7 mouse cellular contexts compared by ENCODE assay signal in genomic region chr6:91411369-91411981, GRCm38 (mm10). TPM values are rescaled to one million over a fixed set of nuclear protein-coding genes. Genes with fewer than 3 reads are reported as not detected.
DNase-seq lines count a peak whose midpoint lies in the region; ATAC-seq and TF ChIP-seq lines count a peak whose summit lies in the region.

No protein-coding gene starts in this region.

- peaks cover 9% of the 10 kb centered on the region for H3K4me1 ChIP-seq in intestine, embryonic 16.5 days (ENCODE audit: control insufficient read depth, insufficient read depth, low read length)
- H3K4me1 ChIP-seq in megakaryocyte, embryonic 14.5 days = peaks cover 20% of the 10 kb centered on the region

- H3K36me3 ChIP-seq in intestine, embryonic 16.5 days (ENCODE audit: control insufficient read depth, insufficient read depth, low read length) = no peaks in the 10 kb centered on the region
- no peaks in the 10 kb centered on the region for H3K36me3 ChIP-seq in megakaryocyte, embryonic 14.5 days (replicated peaks; ENCODE audit: low read length)

- H3K27ac ChIP-seq in gastrocnemius, adult 2 months = no peak overlapping the region
- H3K27ac ChIP-seq in intestine, embryonic 16.5 days (ENCODE audit: low read length) = no peak overlapping the region

- DNase-seq in adrenal gland, adult 2 months = peak; percentile 72
- peak; percentile 95 to 97 for DNase-seq in cerebellum, postnatal 36 days
- DNase-seq in gastrocnemius, adult 2 months = peak; percentile 59
- peak; percentile 69 to 78 for DNase-seq in left cerebral cortex, postnatal 10 days (ENCODE audit: extremely low spot score in 1 of 2, low spot score in 2 of 2)
- peak; percentile 87 for DNase-seq in right cerebral cortex, postnatal 4 days

- H3K4me2 ChIP-seq in intestine, embryonic 16.5 days (ENCODE audit: low read depth, low read length) = peak overlapping the region; percentile 91

- intact Hi-C loops in gastrocnemius, adult 2 months (cut with DNase I) = loop anchor here (1.0 to 5.0 kb wide), 2 partner anchors 125 to 244 kb away; no protein-coding TSS in a partner anchor
- intact Hi-C loops in left cerebral cortex, postnatal 10 days (cut with DNase I) = loop anchor here (1.0 to 5.0 kb wide), 2 partner anchors 125 to 239 kb away; no protein-coding TSS in a partner anchor

- peaks cover 67% of the 10 kb centered on the region for H3K27me3 ChIP-seq in intestine, embryonic 16.5 days (replicated peaks; ENCODE audit: control insufficient read depth, insufficient read depth, low read length)
- peaks cover 93% of the 10 kb centered on the region for H3K27me3 ChIP-seq in megakaryocyte, embryonic 14.5 days (replicated peaks)

- H3K9ac ChIP-seq in intestine, embryonic 16.5 days (ENCODE audit: low read depth, low read length) = 0 out of 2 replicates have a peak overlapping the region, but pooled peaks have one; percentile 14

- 0% methylated on average over 31 of the region's 47 CpGs for WGBS in intestine, embryonic 16.5 days

- H3K4me3 ChIP-seq in gastrocnemius, adult 2 months = peak overlapping the region; percentile 64
- peak overlapping the region; percentile 53 for H3K4me3 ChIP-seq in intestine, embryonic 16.5 days (ENCODE audit: low read length)
- H3K4me3 ChIP-seq in megakaryocyte, embryonic 14.5 days (replicated peaks) = peak overlapping the region; percentile 81

- H3K9me3 ChIP-seq in intestine, embryonic 16.5 days (ENCODE audit: control insufficient read depth, low read length) = no peaks in the 10 kb centered on the region
- no peaks in the 10 kb centered on the region for H3K9me3 ChIP-seq in megakaryocyte, embryonic 14.5 days

- TF ChIP-seq CTCF in gastrocnemius, adult 2 months (IDR thresholded peaks at IDR 0.05) = peak; percentile 89

- ATAC-seq in intestine, embryonic 16.5 days = peak; percentile 48; the same call in 1 of the 2 replicates

RNA-seq across cellular contexts. Expression of gene Wnt7a, which starts 0.3 kb away (rescaled TPM):
- total RNA-seq in adrenal gland, adult 2 months (2021) = not detected
- polyA plus RNA-seq in adrenal gland, adult 2 months (2012; rRNA removed) = not detected in 2 replicates
- total RNA-seq in gastrocnemius, adult 2 months (2021) = not detected
- not detected in 2 replicates for polyA plus RNA-seq in intestine, embryonic 16.5 days (2015; fragmentation: Nextera tagmentation; extraction: Ambion mirVana)
- total RNA-seq in left cerebral cortex, postnatal 10 days (2021) = 10 to 100 TPM; 12.3 to 15.0 TPM
- polyA plus RNA-seq in megakaryocyte, embryonic 14.5 days (2012; ENCODE audit: insufficient read depth, low replicate concordance) = not detected in 2 replicates

Comparison
In these comparisons a context has a peak if more than half of its experiments do, and no peak if none do; other contexts are left out.
1. RNA of gene Wnt7a, which starts 0.3 kb away (total RNA-seq): 12.3 to 15.0 TPM in left cerebral cortex, postnatal 10 days; not detected in adrenal gland, adult 2 months and not detected in gastrocnemius, adult 2 months; every median in the first group is over 10 times any median in the second.
2. Peak in every context shown above with its lines, with median percentiles within 50 percentile points of each other: DNase-seq and H3K4me3 ChIP-seq.